Mouse (Mus musculus): ENCODE results near the gene Gm28374.
"Not testable (repeated sequence)": the region's sequence is repeated elsewhere in the genome, so short reads cannot be mapped to it uniquely, and the experiment has no call there.

The Gm28374 gene

DNA sequence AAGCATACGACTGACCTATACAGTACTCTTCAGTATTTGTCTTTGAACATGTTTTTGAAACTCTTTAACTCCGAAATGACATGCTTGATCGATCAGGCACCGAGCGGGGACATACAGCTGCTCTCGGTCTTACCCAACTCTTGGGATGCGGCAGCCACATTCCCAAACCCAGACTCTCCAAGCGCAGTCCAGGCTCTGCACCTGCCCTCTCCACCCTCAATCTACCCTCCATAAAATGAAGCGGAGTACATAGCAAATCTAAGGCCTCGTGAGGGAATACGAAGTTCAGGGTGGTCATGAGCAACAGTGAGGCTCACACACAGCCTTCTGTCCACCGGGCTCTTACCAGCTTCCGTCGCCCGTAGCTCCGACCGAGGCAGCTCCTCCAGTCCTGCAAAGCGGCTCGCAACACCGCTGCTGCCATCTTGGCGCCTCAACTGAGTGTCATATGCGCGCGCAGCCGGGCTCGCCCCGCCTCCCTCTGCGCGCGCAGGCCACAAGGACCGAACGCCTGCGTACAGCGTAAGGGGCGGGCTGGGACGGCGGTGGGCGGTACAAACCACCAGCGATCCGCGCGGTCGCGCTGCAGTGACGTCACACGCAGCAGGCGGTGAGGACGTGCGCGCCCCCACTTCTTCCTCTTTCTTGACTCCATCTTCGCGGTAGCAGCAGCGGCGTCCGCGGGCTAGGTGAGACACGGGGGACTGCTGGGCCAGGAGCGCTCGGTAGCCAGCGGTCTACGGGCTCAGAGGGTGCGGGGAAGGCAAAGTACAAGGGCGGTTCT is 24.6 kb downstream of the Gm28374 start, which contains the start of the genes Mrpl49 and Fau:
Gene Mrpl49 (minus strand): TSS at position 473 of the 784 bp plus-strand sequence.
Gene Fau (plus strand): TSS at position 532 of the 784 bp plus-strand sequence.
- DNase-seq (ENCODE audit: low spot score in 2 of 2), result peak; percentile 97

DNA sequence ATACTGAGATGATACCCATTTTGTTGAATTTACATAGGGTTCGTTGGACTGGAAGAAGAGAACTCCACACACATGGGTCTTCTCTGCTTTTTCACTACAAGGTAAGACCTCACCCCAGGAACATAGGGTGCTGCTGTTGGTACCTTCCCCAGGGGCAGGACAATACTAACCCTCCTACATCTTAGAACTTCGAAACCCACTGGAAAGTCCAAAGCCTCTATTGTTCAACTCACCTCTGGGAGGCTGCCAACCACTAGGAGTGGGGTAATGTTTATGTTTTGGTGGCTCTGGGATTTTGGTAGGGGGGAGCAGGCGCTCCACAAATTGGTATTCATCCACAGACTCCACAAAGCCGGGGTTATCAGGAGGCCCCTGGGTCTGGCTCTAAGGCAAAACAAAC is 25.4 kb downstream of the Gm28374 start:
- no peak for DNase-seq (ENCODE audit: low spot score in 2 of 2)

DNA sequence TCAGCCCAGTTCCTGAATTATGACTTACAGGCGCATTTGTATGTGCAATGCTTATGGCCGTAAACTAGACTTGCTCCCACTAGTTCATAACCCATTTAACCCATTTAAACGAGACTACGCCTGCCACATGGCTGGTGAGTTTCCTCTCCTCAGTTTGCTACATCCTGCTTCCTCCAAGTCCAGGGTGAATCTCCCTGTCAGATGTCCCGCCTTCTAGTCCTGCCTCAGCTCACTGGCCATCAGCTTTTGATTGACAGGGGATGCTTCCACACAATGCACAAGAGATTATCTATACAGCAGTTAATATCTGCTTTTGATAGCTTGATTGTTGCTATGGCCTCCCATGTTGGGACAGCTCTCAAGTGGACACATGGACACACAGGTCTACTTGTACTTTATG is 27.8 kb downstream of the Gm28374 start:
- DNase-seq (ENCODE audit: low spot score in 2 of 2), result no peak

DNA sequence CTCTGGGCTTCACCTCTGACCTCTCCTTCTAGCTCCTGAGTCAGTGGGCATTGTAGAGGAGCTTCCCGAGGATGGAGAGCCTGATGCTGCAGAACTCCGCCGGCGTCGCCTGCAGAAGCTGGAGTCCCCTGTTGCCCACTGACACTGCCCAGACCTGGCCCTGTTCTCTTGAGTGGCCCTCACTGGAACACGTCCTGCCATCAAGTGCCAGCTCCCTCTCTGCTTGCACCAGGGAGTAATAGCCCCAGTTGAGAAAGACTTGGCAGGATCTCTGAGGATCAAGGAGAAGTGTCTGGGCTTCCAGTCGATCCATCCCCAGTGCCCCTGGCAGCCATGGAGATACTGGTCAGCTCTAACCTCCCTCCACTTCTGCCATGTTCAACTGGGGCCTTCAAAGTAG is 29.5 kb downstream of the Gm28374 start:
- DNase-seq (ENCODE audit: low spot score in 2 of 2), result no peak

DNA sequence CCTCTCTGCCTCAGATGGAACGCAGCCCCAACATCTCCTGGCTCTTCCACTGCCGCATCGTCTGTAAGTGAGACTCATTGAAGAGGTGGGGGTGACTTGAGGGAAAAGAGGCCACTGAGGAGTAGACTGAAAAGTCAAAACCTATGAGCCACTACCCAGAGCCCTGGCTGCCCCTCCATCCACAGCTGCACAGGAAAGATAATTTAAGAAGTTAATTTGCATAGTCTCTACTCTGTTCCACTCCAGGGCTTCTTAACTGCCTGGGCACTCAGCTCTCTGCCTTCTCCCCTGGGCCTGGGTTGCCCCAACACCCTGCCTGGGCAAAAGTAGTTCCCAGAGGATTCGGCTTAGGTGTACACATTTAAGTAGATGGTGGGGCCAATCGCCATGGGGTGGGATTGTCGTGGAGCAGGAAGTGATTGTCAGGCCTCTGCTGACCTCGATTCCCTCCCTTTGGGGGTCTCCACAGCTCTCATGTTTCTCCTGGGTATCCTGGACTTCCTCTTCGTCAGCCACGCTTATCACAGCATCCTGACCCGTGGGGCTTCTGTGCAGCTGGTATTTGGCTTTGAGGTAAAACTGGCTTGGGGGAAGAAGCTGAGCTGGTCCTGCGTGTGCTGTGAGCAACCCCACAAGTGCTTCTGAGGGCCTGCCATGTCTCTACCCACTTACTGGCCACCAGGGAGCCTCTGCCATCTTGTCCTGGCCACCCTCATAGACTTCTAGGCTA is 33.2 kb downstream of the Gm28374 start:
- DNase-seq (ENCODE audit: low spot score in 2 of 2), result no peak

DNA sequence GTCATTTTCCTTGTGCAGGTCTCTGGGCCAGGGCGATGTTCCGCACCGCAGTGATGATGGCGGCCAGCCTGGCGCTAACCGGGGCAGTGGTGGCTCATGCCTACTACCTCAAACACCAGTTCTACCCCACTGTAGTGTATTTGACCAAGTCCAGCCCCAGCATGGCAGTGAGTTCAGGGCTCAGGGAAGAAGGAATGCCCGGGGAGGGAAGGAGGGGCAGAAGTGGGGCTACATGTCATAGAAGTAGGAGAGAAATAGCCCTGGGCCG is 34.2 kb downstream of the Gm28374 start:
- DNase-seq (ENCODE audit: low spot score in 2 of 2), result no peak

DNA sequence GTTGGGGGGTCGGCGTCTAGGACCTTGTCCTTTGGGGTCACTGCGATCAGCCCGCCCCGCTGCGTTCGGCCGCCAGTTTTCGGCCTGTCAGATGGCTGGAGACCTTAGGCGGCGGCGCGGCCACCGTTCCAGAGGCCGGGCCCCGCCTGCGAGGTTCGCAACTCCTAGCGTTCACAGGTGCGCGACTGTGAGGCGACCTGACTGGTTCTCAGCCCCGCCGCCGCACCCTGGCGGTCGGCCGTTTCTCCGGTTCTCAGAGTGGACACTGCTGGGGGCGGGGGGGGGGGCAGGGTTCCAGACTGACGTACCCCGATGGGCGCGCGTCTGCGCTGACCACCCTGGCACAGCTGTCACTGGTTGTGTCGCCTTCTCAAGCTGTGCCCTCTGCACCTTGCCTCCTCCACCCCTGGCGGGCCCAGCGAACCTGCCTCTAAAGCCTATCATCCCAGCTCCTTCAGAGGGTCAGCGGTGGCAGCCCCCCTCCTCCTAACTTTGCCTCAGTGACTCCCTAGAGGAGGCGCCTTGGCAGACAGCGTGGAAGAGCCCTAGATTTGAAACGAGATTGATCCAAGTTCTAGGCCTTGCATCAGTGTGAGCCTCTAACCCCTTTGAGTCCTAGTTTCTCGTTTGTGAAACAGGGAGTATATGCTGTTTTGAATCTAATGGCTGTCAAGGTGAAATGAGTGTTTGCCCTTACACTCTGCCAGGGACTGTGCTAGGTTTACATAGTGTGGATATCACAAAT is 34.7 kb downstream of the Gm28374 start:
- DNase-seq (ENCODE audit: low spot score in 2 of 2), result no peak

DNA sequence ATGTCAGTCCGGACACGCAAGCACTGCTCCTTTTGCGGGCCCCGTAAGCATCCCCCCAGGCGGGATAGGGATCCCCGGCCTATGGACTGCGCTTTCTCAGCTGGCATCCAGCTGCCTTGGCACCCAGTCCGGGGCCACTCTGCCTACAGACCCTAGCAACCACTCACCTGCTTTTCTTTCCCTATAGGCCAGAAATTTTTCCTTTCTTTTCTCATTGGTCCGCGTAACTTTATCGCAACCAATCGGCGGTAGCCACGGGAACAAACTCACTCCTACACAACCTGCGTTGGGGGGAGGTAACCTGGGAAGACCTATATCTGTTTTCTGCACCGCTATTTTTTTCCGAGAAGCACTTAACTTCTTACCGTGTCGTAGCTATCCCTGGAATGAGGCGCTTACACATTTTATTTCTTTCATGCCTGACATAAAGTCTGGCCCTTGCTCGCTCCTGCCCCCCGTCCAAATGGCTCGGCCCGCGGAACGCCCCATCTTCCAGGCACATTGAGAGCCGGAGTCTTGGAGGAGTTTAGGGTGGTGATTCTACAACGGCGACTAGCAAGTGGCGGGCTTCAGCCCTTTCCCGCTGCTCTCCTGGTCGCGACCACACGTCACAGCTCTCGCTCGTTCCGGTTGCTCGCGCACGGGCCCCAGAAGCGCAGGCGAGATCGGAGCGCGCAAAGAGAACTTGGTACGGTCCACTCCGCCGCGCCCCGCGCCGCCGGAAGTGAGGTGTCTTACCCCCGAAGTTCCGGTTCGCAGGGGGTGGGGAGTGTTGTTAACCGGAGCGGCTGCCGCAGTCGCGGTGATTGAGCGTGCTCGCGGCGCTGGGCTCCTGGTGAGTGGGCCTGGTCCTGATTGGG is 35.5 kb downstream of the Gm28374 start, which contains the start of gene Syvn1:
Gene Syvn1 (plus strand): TSS at position 283 of the 860 bp plus-strand sequence.
- DNase-seq (ENCODE audit: low spot score in 2 of 2), result peak; percentile 84 to 88

DNA sequence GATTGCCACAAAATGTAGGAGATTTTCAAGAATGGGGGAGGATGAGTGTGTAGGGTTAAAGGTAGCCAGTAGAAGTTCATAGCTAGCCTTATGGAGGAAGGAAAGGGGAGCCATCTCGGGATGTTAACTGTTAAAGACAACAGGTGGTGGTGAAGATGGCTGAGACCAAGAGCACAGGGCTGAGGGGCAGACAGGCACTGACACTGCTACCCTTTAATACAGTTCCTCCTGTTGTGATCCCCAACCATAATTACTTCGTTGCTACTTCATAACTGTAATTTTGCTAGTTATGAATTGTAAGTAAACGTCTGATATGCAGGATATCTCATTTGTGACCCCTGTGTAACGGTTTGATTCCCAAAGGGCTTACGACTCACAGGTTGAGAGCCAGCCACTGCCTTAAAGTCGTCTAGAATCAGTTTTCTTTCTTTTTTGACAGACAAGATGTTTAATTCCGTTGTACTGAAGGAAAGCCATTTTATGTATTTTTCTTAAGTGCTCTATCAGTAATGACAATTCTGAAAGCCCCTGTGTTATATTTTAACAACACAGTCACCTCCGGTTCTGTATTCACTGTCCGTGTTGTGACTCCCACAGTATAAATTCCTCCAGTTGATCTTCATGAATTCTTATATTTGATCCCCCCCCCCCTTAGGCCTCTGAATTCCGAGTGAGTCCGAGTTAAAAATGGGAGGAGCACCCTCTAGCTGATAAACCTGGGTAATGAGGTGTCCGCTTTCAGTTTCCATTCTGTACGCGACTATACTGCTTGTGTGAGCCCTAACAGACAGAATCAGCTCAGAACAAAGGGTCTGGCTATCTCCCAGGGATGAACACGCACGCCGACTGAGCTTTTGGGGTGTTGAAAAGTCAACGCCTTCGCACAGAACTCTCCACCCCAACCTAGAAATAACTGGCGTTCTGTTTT is 36.4 kb downstream of the Gm28374 start:
- no peak for DNase-seq (ENCODE audit: low spot score in 2 of 2)

DNA sequence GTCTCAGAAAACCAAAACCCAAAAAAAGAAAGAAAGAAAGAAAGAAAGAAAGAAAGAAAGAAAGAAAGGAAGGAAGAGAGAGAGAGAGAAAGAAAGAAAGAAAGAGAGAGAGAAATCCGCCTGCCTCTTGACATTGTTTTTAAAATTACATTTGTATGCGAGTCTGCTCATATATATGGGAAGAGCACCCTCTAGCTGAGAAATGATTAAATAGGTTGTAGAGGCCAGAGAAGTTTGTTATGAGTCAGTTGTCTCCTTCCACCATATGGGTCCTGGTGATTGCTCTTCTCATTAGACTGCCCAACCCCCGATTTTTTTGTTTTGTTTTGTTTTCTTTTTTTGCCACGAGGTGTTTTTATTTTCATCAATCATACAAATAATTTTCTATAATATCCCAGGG is 38.0 kb downstream of the Gm28374 start:
- not testable (repeated sequence) for DNase-seq (ENCODE audit: low spot score in 2 of 2)

DNA sequence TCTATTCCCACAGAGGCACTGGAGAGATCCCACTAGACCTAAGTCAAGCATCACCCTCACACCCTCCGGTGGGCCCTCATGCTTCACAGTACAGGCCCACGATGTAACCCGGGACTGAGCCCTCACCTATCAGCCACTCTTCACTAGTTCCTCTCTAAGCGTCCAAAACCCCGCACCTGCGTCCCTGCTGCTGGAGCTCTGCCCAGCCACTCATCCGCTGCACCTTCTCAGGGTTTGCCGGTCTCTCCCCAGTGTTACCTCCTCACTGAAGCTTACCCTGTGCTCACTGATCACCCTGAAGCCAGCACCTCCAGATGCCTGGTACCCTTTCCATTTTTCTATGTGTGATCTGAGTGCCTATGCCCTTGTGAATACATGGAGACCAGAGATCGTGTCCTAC is 39.8 kb downstream of the Gm28374 start:
- no peak for DNase-seq (ENCODE audit: low spot score in 2 of 2)

DNA sequence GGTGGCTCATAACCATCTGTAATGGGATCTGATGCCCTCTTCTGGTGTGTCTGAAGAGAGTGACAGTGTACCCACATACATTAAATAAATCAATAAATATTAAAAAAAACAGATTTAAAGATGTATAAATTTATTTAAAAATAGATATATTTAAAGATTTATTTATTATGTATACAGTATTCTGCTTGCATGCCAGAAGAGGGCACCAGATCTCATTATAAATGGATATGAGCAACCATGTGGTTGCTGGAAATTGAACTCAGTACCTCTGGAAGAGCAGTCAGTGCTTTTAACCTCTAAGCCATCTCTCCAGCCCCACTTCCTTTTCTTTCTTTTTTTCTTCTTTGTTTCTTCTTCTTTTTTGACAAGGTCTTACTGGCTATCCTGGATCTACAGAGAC is 42.1 kb downstream of the Gm28374 start:
- no peak for DNase-seq (ENCODE audit: low spot score in 2 of 2)

DNA sequence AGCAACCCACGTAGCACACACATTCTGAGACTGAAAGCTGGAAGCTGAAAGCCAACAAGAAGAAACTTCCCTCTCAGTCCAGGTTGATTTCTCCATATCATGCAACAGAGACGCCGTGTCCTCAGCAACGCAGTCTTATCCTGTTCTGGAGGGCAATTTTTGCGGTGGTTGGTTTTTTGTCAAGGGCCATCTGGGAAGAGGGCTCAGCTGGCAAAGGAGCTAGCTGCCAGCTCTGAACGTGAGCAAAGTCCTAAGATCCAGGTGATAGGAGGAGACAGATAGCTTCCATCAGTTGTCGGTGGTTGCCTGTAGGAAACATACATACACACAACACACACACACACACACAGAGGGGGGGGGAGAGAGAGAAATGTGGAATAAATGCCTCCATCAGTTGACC is 43.7 kb downstream of the Gm28374 start:
- no peak for DNase-seq (ENCODE audit: low spot score in 2 of 2)

DNA sequence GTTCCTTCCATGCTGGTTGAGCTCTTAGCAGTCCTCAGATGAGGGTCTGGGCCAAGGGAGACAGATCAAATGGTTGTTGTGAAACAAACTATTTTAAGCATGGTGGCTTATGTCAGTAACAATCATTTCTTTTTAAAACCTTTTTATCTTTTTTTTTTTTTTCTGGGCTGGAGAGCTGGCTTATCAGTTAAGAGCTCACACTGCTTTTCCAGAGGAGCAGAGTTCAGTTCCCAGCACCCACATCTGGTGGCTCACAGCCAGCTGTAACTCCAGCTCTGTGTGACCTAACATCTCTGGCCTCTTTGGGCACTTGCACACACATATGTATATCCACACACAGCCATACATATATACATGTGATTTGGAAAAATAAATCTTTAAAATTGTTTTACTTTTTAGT is 44.4 kb downstream of the Gm28374 start:
- DNase-seq (ENCODE audit: low spot score in 2 of 2), result no peak

DNA sequence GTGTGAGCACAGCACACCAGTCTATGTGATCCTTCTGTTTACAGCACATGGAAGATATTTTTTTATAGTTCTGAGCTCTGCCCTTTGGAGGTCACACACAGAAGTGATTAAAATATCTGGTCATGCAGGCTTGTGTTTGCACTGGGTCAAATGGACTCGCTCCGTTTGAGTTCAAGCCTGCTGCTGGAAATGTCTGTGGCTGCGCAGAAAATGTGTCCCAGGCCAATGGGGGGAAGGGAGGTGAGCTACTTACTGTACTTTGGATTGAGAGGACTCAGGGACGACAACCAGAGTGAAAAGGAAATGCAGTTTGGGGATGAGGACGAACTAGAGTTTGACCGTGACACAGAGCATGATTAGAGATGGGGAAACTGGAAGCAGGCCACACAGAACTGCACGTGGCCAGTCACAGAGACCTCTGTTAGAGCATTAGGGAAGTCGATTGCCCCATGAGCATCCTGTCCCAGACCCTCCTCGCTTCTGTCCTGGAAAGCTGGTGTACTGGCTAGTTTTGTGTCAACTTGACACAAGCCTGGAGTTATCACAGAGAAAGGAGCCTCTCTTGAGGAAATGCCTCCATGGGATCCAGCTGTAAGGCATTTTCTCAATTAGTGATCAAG is 46.0 kb downstream of the Gm28374 start:
- DNase-seq (ENCODE audit: low spot score in 2 of 2), result no peak

DNA sequence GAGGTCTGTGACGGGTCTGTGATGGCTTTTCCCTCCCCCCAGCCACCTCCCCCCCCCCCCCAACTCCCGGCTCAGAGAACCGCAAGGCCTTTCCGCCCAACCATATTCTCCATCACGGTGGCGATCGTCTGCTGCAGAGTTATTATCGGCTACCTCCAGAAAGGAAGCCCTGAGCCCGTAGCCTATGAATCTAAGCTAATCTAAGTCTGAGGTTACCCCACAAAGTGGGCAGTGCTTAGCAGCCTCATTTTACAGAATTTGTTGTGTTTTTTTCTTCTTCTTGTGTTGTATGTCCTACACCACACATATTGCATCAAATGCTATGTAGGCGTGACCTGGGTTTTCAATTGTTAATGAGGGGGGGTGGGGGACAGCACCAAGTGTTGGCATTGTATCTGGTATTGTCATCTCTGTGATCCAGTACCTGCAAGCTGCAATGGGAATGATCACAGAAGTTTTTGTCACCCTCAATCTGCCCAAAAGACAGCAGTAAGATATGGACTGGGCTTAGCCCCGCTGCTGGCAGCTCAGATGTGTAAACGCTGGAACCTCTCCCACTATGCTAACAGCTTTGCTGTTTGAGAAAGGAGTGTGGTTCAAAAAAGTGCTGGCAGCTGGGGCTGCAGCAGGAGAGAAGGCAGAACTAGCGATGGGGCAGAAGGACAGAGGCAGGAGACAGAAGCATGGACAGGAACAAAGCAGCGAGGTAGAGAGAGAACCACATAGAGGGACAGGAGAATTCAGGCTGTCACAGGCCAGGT is 51.4 kb downstream of the Gm28374 start:
- DNase-seq (ENCODE audit: low spot score in 2 of 2), result no peak

DNA sequence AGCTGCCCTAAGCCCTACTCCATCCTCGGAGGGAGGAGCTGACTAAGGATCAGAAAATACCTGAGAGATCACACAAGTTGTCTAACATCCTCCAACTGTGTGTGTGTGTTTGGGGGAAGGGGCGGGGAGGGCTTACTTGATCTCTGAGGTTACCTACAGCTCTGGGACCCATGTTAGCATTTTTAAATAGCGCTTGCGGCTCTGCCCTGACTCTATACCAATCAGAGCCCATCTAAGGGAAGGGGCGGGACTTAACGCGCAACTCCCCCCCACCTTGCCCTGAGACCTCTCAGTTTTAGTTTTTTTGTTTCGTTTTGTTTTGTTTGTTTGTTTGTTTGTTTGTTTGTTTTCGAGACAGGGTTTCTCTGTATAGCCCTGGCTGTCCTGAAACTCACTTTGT is 52.6 kb downstream of the Gm28374 start:
- no peak for DNase-seq (ENCODE audit: low spot score in 2 of 2)

DNA sequence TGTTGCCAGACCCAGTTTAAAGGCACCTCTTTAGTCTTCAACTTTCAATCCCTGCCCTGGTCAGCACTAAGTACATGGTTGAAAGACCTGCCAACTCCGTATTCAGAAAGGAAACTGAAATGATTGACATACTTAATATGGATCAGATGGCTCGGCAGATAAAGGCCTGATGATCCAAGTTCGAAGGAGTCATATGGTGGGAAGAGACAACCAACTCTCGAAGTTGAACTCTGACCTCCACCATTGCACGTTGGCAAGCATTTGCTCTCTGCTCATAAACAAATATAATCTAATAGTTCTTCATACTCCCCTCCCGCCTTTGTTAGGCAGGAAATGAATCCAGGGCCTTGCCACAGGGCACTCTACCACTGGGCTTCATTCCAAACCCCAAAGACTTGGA is 53.1 kb downstream of the Gm28374 start:
- no peak for DNase-seq (ENCODE audit: low spot score in 2 of 2)
